Mouse (Mus musculus) midbrain, embryonic 14.5 days (tissue): ENCODE data around the gene Glyr1. TPM values are rescaled to one million over a fixed set of nuclear protein-coding genes. Genes with fewer than 3 reads are reported as not detected.

ENCODE experiments used
- ATAC-seq: fragments of 200-750 bp; cut with Nextera tagmentation; 2 replicates; pipeline ENCODE4 v1.8.0; 2017; ENCODE audit warnings: moderate number of reproducible peaks, moderate library complexity; ENCODE audit not compliant: low FRiP score, low TSS enrichment
- DNase-seq: peaks from one replicate; pipeline ENCODE4 v3.0.0-alpha.2; 2015
- H3K27ac ChIP-seq: fragments of 300-500 bp; sonication (generic); replicated peaks from 2 replicates; pipeline ENCODE4 v1.5.1; 2014; ENCODE audit warnings: mild to moderate bottlenecking, low read depth, low read length, moderate library complexity
- H3K27me3 ChIP-seq: fragments of 300-500 bp; sonication (generic); 2 replicates; pipeline ENCODE4 v1.6.1; 2014; ENCODE audit warnings: low read length, control low read depth, mixed read lengths; ENCODE audit not compliant: control insufficient read depth, insufficient read depth
- H3K36me3 ChIP-seq: fragments of 300-500 bp; sonication (generic); 2 replicates; pipeline ENCODE4 v1.6.1; 2014; ENCODE audit warnings: low read length, control low read depth; ENCODE audit not compliant: control insufficient read depth, insufficient read depth
- H3K4me1 ChIP-seq: fragments of 300-500 bp; sonication (generic); 2 replicates; pipeline ENCODE4 v1.6.1; 2014; ENCODE audit warnings: mild to moderate bottlenecking, antibody characterized with exemption, low read length, control low read depth; ENCODE audit not compliant: control insufficient read depth, insufficient read depth
- H3K4me2 ChIP-seq: fragments of 300-500 bp; sonication (generic); 2 replicates; pipeline ENCODE4 v1.6.1; 2014; ENCODE audit warnings: mild to moderate bottlenecking, low read length, moderate library complexity
- H3K4me3 ChIP-seq: fragments of 300-500 bp; sonication (generic); replicated peaks from 2 replicates; pipeline ENCODE4 v1.5.1; 2014; ENCODE audit warnings: low read depth, low read length
- H3K9ac ChIP-seq: fragments of 300-500 bp; sonication (generic); replicated peaks from 2 replicates; pipeline ENCODE4 v1.6.1; 2014; ENCODE audit warnings: mild to moderate bottlenecking, low read length, moderate library complexity
- H3K9me3 ChIP-seq: fragments of 300-500 bp; sonication (generic); 2 replicates; pipeline ENCODE4 v1.6.1; 2016; ENCODE audit warnings: low read length, control low read depth, mixed read lengths; ENCODE audit not compliant: control insufficient read depth
- WGBS: fragments of 180-500 bp; shearing (Covaris S2); extraction: QIAGEN DNeasy Blood & Tissue Kit; methylation state at CpG from one replicate; pipeline ENCODE4 v1.1.7; 2014; 5-methylcytosine and 5-hydroxymethylcytosine counted together
- polyA plus RNA-seq: library from polyadenylated mRNA; unstranded; fragments of >200 nt; fragmentation: Nextera tagmentation; extraction: Ambion mirVana; gene quantifications from 2 replicates; pipeline ENCODE4 v1.2.1, GENCODE M21; 2014

Gene Glyr1
- polyA plus RNA-seq, 1 experiment from 2014 or later = 147 TPM

DNA sequence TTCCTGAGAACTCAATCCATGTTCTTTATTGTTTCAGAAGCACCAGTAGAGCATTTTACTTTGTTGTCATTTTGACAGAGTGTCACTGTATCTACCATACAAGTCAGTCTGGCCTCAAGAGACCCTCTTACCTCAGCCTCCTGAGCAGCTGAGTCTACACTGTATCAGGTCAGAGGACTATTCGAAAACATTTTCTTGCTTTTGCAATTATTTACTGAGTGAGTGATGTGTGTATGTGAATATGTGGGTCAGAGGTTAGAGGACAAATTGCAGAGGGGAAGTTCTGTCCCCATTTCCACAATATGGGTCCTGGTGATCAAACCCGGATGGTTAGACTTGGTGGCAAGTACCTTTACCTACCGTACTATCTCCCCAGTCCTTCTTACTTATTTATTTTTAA is 25.6 kb downstream of the Glyr1 start:
- Histone ChIP-seq H3K36me3 (peaks cover 100% of the 10 kb centered on the region), H3K9me3 (no peaks in the 10 kb centered on the region), H3K27me3 (no peaks in the 10 kb centered on the region), H3K4me1 (no peaks in the 10 kb centered on the region), H3K27ac (no peak overlapping the region), H3K9ac (no peak overlapping the region), H3K4me2 (no peak overlapping the region), H3K4me3 (no peak overlapping the region)
- DNase-seq (no peak), ATAC-seq (no peak)
- WGBS = 97% methylated on average over 3 of the region's 3 CpGs

DNA sequence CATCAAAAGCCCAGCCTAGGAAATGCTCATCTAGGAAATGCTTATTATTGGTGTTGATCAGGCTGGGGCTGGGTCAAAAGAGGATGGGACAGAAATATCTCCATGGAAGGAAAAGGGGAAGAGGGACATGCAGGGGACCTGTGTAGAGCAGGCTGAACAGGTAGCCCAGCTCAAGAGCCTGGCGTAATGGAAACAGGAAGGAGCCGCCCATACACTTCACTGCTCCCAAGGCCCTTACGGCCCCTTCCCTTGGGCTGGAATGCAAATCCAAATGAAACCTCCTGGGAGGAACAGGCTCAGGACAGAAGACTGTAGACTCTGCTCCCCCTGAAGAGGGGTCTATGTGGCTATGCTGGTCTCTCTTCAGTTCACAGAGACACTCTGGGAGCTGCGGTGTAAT is 35.1 kb downstream of the Glyr1 start:
- H3K36me3 ChIP-seq = peaks cover 54% of the 10 kb centered on the region

DNA sequence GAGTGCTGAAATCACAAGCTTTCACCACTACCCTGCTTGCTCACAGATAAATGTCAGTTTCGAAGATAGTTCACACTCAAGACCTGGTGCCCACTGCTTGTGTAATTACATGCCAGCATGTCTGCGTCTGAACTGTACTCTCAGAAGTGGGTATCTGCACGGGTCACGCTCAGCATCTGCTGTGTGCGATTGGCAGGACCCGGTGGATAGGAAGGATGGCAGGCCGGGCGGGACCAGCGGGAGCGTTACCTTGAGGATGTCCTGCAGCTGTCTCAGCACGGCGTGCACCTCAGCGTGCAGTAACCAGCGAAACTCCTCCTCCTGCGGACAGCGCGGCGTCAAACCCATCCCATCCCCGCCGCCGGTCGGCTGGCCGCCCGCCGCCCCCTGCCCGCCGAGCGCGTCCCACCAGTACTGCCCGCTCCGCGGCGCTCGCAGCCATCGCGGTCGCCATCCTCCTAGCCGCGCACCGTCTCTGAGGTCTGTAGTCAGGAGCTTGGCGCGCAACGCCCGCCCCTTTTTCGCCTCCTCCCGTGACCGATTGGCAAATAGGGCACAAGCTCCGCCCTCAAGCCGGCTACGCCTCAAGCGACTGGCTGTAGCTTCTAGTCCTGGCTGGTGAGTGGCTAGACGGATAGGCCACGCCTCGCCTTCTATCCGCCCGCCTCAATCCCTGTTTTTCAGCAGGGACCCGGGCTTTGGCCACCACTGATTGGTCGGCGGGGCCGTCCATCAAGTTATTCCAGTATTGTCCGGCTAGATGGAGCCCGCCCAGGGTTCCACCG is 36.4 kb downstream of the Glyr1 start, which contains the start of gene Rogdi:
Gene Rogdi (minus strand): TSS at position 500 of the 785 bp plus-strand sequence.
- 1% methylated on average over 63 of the region's 63 CpGs for WGBS
- H3K36me3 ChIP-seq = peaks cover 50% of the 10 kb centered on the region

More for the DNA sequence above, 35.1 kb downstream of the Glyr1 start:
- H3K27ac ChIP-seq = no peak overlapping the region
- ATAC-seq (no peak), DNase-seq (no peak)
- no peaks in the 10 kb centered on the region for H3K27me3 ChIP-seq
- H3K4me2 ChIP-seq = no peak overlapping the region
- no peak overlapping the region for H3K9ac ChIP-seq
- H3K4me1 ChIP-seq = peaks cover 12% of the 10 kb centered on the region
- H3K4me3 ChIP-seq = no peak overlapping the region
- no peaks in the 10 kb centered on the region for H3K9me3 ChIP-seq
- 95% methylated on average over 4 of the region's 4 CpGs for WGBS

DNA sequence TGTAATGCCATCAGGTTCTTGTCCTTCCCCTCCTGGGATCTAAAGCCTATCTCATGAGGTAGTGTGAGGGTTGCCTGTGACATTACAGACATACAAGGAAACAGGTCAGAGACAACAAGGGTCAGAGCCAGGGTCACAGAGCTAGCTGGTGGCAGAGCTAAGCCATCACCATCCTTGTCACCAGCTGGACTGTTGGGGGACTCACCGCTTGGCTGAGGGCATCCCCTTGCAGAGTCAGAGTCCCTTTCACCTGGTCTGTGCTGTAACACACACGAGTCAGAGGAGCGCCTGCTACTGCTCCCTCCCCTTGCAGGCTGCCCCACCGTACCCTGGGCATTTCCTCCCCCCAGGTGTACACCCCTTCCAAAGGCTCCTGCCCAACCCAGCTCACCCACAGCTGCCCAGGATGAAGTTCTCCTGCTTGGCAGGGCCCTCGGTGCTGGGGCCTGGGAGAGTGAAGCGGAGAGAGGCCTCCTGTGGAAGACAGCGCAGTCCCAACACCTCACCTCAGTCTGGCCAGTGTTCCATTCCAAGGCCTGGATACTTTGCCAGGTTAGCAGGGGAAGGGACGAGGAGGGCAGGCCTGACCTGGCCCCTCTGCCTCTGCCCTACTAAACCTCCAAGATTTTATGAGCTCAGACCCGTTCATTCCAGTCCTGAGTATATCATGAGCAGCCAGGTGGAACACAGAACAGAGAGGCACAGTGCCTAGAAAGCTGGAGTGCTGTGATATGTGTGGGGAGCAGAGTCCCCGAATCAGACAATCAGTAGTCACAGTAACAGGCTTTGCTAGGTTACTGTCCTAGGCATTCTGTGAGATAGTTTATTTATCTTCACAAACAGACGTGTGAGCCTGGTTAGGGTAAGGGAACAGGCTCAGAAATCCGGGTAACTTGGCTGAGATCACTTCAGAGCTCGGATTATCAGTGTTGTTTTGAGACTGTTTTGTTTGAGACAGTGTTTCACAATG is 37.3 kb downstream of the Glyr1 start:
- Histone ChIP-seq H3K9me3 (no peaks in the 10 kb centered on the region), H3K4me2 (peak overlapping the region; percentile 69), H3K4me1 (peaks cover 12% of the 10 kb centered on the region), H3K9ac (peak overlapping the region; percentile 69), H3K27ac (peak overlapping the region; percentile 80), H3K4me3 (peak overlapping the region; percentile 66), H3K27me3 (no peaks in the 10 kb centered on the region), H3K36me3 (peaks cover 41% of the 10 kb centered on the region)
- WGBS = 57% methylated on average over 13 of the region's 13 CpGs
- no peak for DNase-seq
- ATAC-seq = no peak

More for the DNA sequence above, 36.4 kb downstream of the Glyr1 start, which contains the start of gene Rogdi:
- Histone ChIP-seq H3K4me1 (peaks cover 12% of the 10 kb centered on the region), H3K4me2 (peak within 1 kb of the TSS; percentile 69), H3K9ac (peak within 1 kb of the TSS; percentile 69), H3K4me3 (peak within 1 kb of the TSS; percentile 66), H3K27me3 (no peaks in the 10 kb centered on the region), H3K9me3 (no peaks in the 10 kb centered on the region), H3K27ac (peak within 1 kb of the TSS; percentile 80)
- peak; percentile 99 for ATAC-seq
- peak; percentile 99 for DNase-seq

DNA sequence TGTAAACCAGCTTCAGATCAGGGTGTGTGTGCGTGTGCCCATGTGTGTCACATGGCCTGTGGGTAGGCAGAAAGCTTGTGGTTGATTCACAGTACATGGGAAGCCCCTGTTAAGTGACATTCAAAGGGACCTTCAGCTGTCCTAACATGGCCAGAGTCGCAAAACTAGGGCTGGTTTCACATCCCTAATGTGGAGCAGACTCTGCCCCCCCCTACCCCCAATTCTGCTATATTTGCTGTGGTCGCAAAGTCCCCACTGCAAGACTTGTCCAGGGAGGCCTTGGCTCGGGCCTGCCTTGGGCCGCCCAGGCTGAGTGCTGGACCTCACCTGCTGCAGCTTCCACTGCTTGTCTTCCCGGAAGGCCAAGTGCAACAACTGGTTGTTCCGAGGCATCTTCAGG is 38.4 kb downstream of the Glyr1 start:
- Histone ChIP-seq H3K9me3 (no peaks in the 10 kb centered on the region), H3K9ac (no peak overlapping the region), H3K4me1 (peaks cover 12% of the 10 kb centered on the region), H3K27ac (no peak overlapping the region), H3K27me3 (no peaks in the 10 kb centered on the region), H3K36me3 (peaks cover 31% of the 10 kb centered on the region), H3K4me2 (no peak overlapping the region), H3K4me3 (no peak overlapping the region)
- ATAC-seq (no peak), DNase-seq (no peak)
- WGBS = 91% methylated on average over 7 of the region's 7 CpGs

DNA sequence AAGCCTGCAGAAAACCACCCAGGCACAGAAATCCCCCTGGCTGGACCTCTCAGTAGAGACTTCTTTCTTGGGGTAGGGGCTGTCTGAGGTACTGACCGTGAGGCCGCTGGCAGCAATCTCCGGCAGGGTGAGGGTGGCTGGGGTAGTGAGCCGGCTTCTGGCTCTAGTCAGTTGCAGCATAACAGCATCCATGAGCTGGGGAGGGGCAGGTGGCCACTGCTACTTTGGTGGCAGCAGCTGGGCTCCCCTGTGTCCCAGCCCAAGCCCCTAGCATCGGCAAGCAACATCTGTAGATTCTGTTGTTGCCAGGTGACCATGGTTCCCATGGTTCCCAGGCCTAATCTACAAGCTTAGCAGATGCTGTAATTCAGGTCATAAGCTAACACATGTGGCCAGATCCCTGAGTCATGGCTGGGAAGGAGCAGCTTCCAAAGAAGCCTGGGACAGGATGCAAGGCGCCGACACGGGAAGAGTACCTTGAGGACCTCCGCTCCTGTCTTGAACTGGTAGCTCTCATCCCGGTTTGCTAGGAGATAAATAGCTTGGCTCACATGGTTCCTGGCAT is 39.2 kb downstream of the Glyr1 start:
- H3K4me2 ChIP-seq = no peak overlapping the region
- no peak for DNase-seq
- no peaks in the 10 kb centered on the region for H3K27me3 ChIP-seq
- H3K27ac ChIP-seq = no peak overlapping the region
- no peak overlapping the region for H3K4me3 ChIP-seq
- H3K36me3 ChIP-seq = peaks cover 23% of the 10 kb centered on the region
- WGBS = 81% methylated on average over 10 of the region's 10 CpGs
- no peak for ATAC-seq
- H3K9me3 ChIP-seq = no peaks in the 10 kb centered on the region
- peaks cover 12% of the 10 kb centered on the region for H3K4me1 ChIP-seq
- no peak overlapping the region for H3K9ac ChIP-seq

DNA sequence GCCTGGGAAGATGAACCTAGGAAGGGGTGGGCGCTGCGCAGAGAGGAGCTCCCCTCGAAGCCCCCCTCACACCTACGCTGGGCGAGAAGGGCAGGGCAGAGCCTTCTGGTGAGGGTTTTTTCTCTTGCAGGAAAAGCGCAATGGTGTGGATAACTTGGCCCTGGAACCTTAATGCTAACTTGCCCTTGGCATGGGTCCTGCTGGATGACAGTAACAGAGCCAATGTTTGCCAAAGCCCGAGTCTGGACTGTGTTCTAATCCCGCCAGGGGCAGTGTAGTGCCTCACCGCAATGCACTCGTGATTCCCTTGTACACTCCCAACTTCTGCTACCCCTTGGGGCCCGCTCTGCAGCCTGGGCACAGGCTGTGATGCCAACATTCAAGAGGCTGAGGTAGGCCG is 41.6 kb downstream of the Glyr1 start:
- WGBS = 87% methylated on average over 12 of the region's 12 CpGs
- Histone ChIP-seq H3K4me1 (peaks cover 12% of the 10 kb centered on the region), H3K27ac (no peak overlapping the region), H3K27me3 (no peaks in the 10 kb centered on the region), H3K36me3 (peaks cover 10% of the 10 kb centered on the region), H3K9me3 (no peaks in the 10 kb centered on the region), H3K9ac (no peak overlapping the region), H3K4me3 (no peak overlapping the region), H3K4me2 (no peak overlapping the region)
- ATAC-seq (no peak), DNase-seq (no peak)

DNA sequence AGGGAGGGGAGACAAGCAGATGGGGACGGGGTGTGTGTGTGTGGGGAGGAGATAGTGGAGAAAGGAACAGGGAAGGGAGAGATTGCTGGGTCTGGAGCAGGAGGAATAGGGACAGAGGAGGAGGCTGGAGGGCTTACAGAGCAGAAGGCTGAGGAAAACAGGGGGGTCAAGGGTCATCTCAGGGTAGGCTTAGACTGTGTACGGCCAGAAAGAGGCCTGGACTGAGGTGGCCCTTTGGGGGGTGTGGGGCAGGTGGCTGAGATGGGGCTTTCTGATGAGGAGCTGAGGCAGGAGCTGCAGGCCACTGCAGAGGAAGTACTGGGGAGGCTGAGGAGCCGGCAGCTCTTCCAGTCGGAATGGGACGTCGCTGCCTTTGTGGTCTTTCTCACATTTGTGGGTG is 42.2 kb downstream of the Glyr1 start:
- H3K9ac ChIP-seq = no peak overlapping the region
- no peak for DNase-seq
- no peak overlapping the region for H3K4me3 ChIP-seq
- no peak overlapping the region for H3K4me2 ChIP-seq
- no peak for ATAC-seq
- no peak overlapping the region for H3K27ac ChIP-seq
- no peaks in the 10 kb centered on the region for H3K27me3 ChIP-seq
- 43% methylated on average over 6 of the region's 6 CpGs for WGBS
- H3K4me1 ChIP-seq = peaks cover 8% of the 10 kb centered on the region
- no peaks in the 10 kb centered on the region for H3K9me3 ChIP-seq
- H3K36me3 ChIP-seq = peaks cover 10% of the 10 kb centered on the region
